Mouse (Mus musculus) erythroblast, embryonic 14.5 days (primary cell): ENCODE data around the gene Fam3c.

ENCODE experiments used
- GATA1 ChIP-seq: IDR thresholded peaks from 2 replicates; pipeline ENCODE4 v1.6.1; 2012; ENCODE audit warnings: low read length, inconsistent platforms, mixed read lengths
- TAL1 ChIP-seq: IDR thresholded peaks from 3 replicates; pipeline ENCODE4 v1.6.1; 2012; ENCODE audit warnings: low read length, inconsistent platforms, mixed read lengths

GRCm38 (mm10) chr6:22288004-22288736, 67.9 kb downstream of the Fam3c start, which contains the start of gene Wnt16:
- TF ChIP-seq GATA1 (no peak), TAL1 (no peak)
